Mouse (Mus musculus) MEL (cell line): ENCODE results near the gene Vim. TPM values are rescaled to one million over a fixed set of nuclear protein-coding genes. Genes with fewer than 3 reads are reported as not detected.
A peak's percentile ranks its signal among the peaks of the same experiment; 100 is the strongest.

Experiments used
- DNase-seq: peaks from one replicate; pipeline ENCODE4 v3.0.0; 2011; ENCODE audit warnings: low read depth, low spot score
- H3K27ac ChIP-seq: 2 replicates; pipeline ENCODE4 v1.5.1; 2012; ENCODE audit warnings: low read depth, mild to moderate bottlenecking, control low read depth, low read length, moderate library complexity; ENCODE audit not compliant: control insufficient read depth
- H3K27me3 ChIP-seq, 2 experiments: fragments of 150-350 bp in 1 of 2; sonication (generic) in 1 of 2; 2 replicates each; pipeline ENCODE4 v1.6.1; 2012; ENCODE audit warnings: low read length in 2 of 2, mild to moderate bottlenecking in 2 of 2, improper control_type of control experiment in 1 of 2, moderate library complexity in 1 of 2; ENCODE audit not compliant: insufficient read depth in 2 of 2, control insufficient read depth in 1 of 2
- H3K36me3 ChIP-seq, 2 experiments: 2 replicates each; pipeline ENCODE4 v1.6.1; 2012 to 2014; ENCODE audit warnings: low read length in 2 of 2, improper control_type of control experiment in 1 of 2, inconsistent platforms in 1 of 2, mild to moderate bottlenecking in 1 of 2; ENCODE audit not compliant: insufficient read depth in 2 of 2, control insufficient read depth in 1 of 2
- H3K4me1 ChIP-seq, 2 experiments: fragments of 150-350 bp in 1 of 2; sonication (generic) in 1 of 2; 2 replicates each; pipeline ENCODE4 v1.6.1; 2012; ENCODE audit warnings: low read length in 2 of 2, improper control_type of control experiment in 1 of 2, mild to moderate bottlenecking in 1 of 2; ENCODE audit not compliant: insufficient read depth in 2 of 2, control insufficient read depth in 1 of 2
- H3K4me3 ChIP-seq, 2 experiments: fragments of 150-350 bp in 1 of 2; sonication (generic) in 1 of 2; 2 replicates each; pipeline ENCODE4 v1.5.1; 2012; ENCODE audit warnings: low read depth in 2 of 2, low read length in 2 of 2, mild to moderate bottlenecking in 2 of 2, moderate library complexity in 2 of 2, control low read depth in 1 of 2, improper control_type of control experiment in 1 of 2; ENCODE audit not compliant: control insufficient read depth in 1 of 2, insufficient read depth in 1 of 2
- H3K79me2 ChIP-seq: 2 replicates; pipeline ENCODE4 v1.6.1; 2012; ENCODE audit warnings: mild to moderate bottlenecking, low read length, moderate library complexity; ENCODE audit not compliant: control insufficient read depth, poor library complexity, insufficient read depth
- H3K9ac ChIP-seq: 2 replicates; pipeline ENCODE4 v1.6.1; 2012; ENCODE audit warnings: low read depth, mild to moderate bottlenecking, control low read depth, low read length, moderate library complexity; ENCODE audit not compliant: control insufficient read depth, poor library complexity, severe bottlenecking
- H3K9me3 ChIP-seq: fragments of 150-350 bp; sonication (generic); replicated peaks from 2 replicates; pipeline ENCODE4 v1.6.1; 2012; ENCODE audit warnings: mild to moderate bottlenecking, low read length, improper control_type of control experiment, moderate library complexity; ENCODE audit not compliant: insufficient read depth
- BHLHE40 ChIP-seq: IDR thresholded peaks from 2 replicates; pipeline ENCODE4 v1.6.1; 2012; ENCODE audit warnings: low read depth, mild to moderate bottlenecking, inconsistent platforms, low read length, improper control_type of control experiment, borderline replicate concordance
- CHD1 ChIP-seq: IDR thresholded peaks from 2 replicates; pipeline ENCODE4 v1.6.1; 2012; ENCODE audit warnings: low read depth, mild to moderate bottlenecking, inconsistent platforms, low read length, improper control_type of control experiment
- CTCF ChIP-seq, 3 experiments: IDR thresholded peaks in 2 of 3; conservative IDR thresholded peaks in 1 of 3; 2 replicates each; pipeline ENCODE4 v1.5.1; 2011 to 2012; ENCODE audit warnings: low read length in 3 of 3, low read depth in 2 of 3, mild to moderate bottlenecking in 2 of 3, improper control_type of control experiment in 1 of 3, inconsistent platforms in 1 of 3, mixed read lengths in 1 of 3, moderate library complexity in 1 of 3; ENCODE audit not compliant: control insufficient read depth in 1 of 3, insufficient read depth in 1 of 3, poor library complexity in 1 of 3, severe bottlenecking in 1 of 3
- E2F4 ChIP-seq: IDR thresholded peaks from 2 replicates; pipeline ENCODE4 v1.6.1; 2011; ENCODE audit warnings: low read depth, low read length, improper control_type of control experiment, borderline replicate concordance
- ELF1 ChIP-seq: IDR thresholded peaks from 2 replicates; pipeline ENCODE4 v1.6.1; 2014; ENCODE audit warnings: low read depth, mild to moderate bottlenecking, inconsistent platforms, low read length, improper control_type of control experiment, moderate library complexity
- EP300 ChIP-seq, 2 experiments: IDR thresholded peaks; 2 replicates each; pipeline ENCODE4 v1.6.1; 2011; ENCODE audit warnings: improper control_type of control experiment in 2 of 2, low read length in 2 of 2, low read depth in 1 of 2, mild to moderate bottlenecking in 1 of 2
- GABPA ChIP-seq: IDR thresholded peaks from 2 replicates; pipeline ENCODE4 v1.6.1; 2012; ENCODE audit warnings: low read depth, mild to moderate bottlenecking, inconsistent platforms, low read length, improper control_type of control experiment, moderate library complexity
- HCFC1 ChIP-seq: IDR thresholded peaks from 2 replicates; pipeline ENCODE4 v1.6.1; 2012; ENCODE audit warnings: low read depth, mild to moderate bottlenecking, inconsistent platforms, low read length, improper control_type of control experiment, moderate library complexity
- JUND ChIP-seq: IDR thresholded peaks from 2 replicates; pipeline ENCODE4 v1.6.1; 2011; ENCODE audit warnings: low read depth, mild to moderate bottlenecking, improper control_type of control experiment, low read length
- KAT2A ChIP-seq: conservative IDR thresholded peaks from 2 replicates; pipeline ENCODE4 v1.6.1; 2012; ENCODE audit warnings: low read depth, low read length, improper control_type of control experiment, inconsistent platforms
- MAFK ChIP-seq: IDR thresholded peaks from 2 replicates; pipeline ENCODE4 v1.6.1; 2011; ENCODE audit warnings: low read depth, mild to moderate bottlenecking, low read length, improper control_type of control experiment, borderline replicate concordance
- MAX ChIP-seq: IDR thresholded peaks from 2 replicates; pipeline ENCODE4 v1.6.1; 2011; ENCODE audit warnings: low read length, improper control_type of control experiment
- MAZ ChIP-seq: IDR thresholded peaks from 2 replicates; pipeline ENCODE4 v1.6.1; 2012; ENCODE audit warnings: low read depth, mild to moderate bottlenecking, inconsistent platforms, low read length, improper control_type of control experiment
- MEF2A ChIP-seq: IDR thresholded peaks from 2 replicates; pipeline ENCODE4 v1.6.1; 2014; ENCODE audit warnings: low read depth, mild to moderate bottlenecking, inconsistent platforms, low read length, improper control_type of control experiment; ENCODE audit not compliant: poor library complexity, insufficient replicate concordance, severe bottlenecking; ENCODE audit errors: extremely low read depth
- MXI1 ChIP-seq: IDR thresholded peaks from 2 replicates; pipeline ENCODE4 v1.6.1; 2011; ENCODE audit warnings: mild to moderate bottlenecking, low read depth, low read length, improper control_type of control experiment
- MYB ChIP-seq: IDR thresholded peaks from 2 replicates; pipeline ENCODE4 v1.6.1; 2011; ENCODE audit warnings: mild to moderate bottlenecking, low read depth, low read length, improper control_type of control experiment
- MYC ChIP-seq: IDR thresholded peaks from 2 replicates; pipeline ENCODE4 v1.6.1; 2011; ENCODE audit warnings: low read depth, mild to moderate bottlenecking, low read length, improper control_type of control experiment, moderate library complexity
- POLR2A ChIP-seq, 2 experiments: IDR thresholded peaks; 2 replicates each; pipeline ENCODE4 v1.6.1; 2011 to 2012; ENCODE audit warnings: low read length in 2 of 2, mild to moderate bottlenecking in 2 of 2, control low read depth in 1 of 2, improper control_type of control experiment in 1 of 2, low read depth in 1 of 2, moderate library complexity in 1 of 2; ENCODE audit not compliant: control insufficient read depth in 1 of 2, insufficient read depth in 1 of 2, poor library complexity in 1 of 2
- POLR2AphosphoS2 ChIP-seq: IDR thresholded peaks from 2 replicates; pipeline ENCODE4 v1.6.1; 2011; ENCODE audit warnings: low read length, improper control_type of control experiment
- RAD21 ChIP-seq: IDR thresholded peaks from 2 replicates; pipeline ENCODE4 v1.6.1; 2011; ENCODE audit warnings: mild to moderate bottlenecking, low read depth, low read length, improper control_type of control experiment
- SIN3A ChIP-seq: IDR thresholded peaks from 2 replicates; pipeline ENCODE4 v1.6.1; 2012; ENCODE audit warnings: low read length, improper control_type of control experiment, inconsistent platforms
- SMC3 ChIP-seq: IDR thresholded peaks from 2 replicates; pipeline ENCODE4 v1.6.1; 2011; ENCODE audit warnings: low read depth, low read length, improper control_type of control experiment
- TBP ChIP-seq: IDR thresholded peaks from 2 replicates; pipeline ENCODE4 v1.8.0; 2011; ENCODE audit warnings: low read depth, low read length, improper control_type of control experiment
- UBTF ChIP-seq: IDR thresholded peaks from 2 replicates; pipeline ENCODE4 v1.6.1; 2012; ENCODE audit warnings: low read depth, mild to moderate bottlenecking, inconsistent platforms, low read length, improper control_type of control experiment, moderate library complexity, borderline replicate concordance; ENCODE audit not compliant: insufficient read depth
- USF1 ChIP-seq: IDR thresholded peaks from 2 replicates; pipeline ENCODE4 v1.6.1; 2014; ENCODE audit warnings: low read depth, mild to moderate bottlenecking, inconsistent platforms, low read length, improper control_type of control experiment, moderate library complexity
- ZC3H11A ChIP-seq: IDR thresholded peaks from 2 replicates; pipeline ENCODE4 v1.6.1; 2012; ENCODE audit warnings: low read depth, mild to moderate bottlenecking, inconsistent platforms, low read length, improper control_type of control experiment
- ZKSCAN1 ChIP-seq: IDR thresholded peaks from 2 replicates; pipeline ENCODE4 v1.6.1; 2012; ENCODE audit warnings: low read depth, mild to moderate bottlenecking, inconsistent platforms, low read length, improper control_type of control experiment, moderate library complexity
- ZMIZ1 ChIP-seq: IDR thresholded peaks from 2 replicates; pipeline ENCODE4 v1.6.1; 2012; ENCODE audit warnings: low read depth, mild to moderate bottlenecking, inconsistent platforms, low read length, improper control_type of control experiment, moderate library complexity
- ZNF384 ChIP-seq: IDR thresholded peaks from 2 replicates; pipeline ENCODE4 v1.6.1; 2012; ENCODE audit warnings: low read depth, mild to moderate bottlenecking, inconsistent platforms, low read length, improper control_type of control experiment
- polyA plus RNA-seq, 2 experiments: library from polyadenylated mRNA; stranded (reverse) in 1 of 2; unstranded in 1 of 2; fragments of >175 nt in 1 of 2; fragments of >200 nt in 1 of 2; gene quantifications; 2 replicates each; pipeline versions ENCODE4 v1.2.1 to v1.2.4; 2012; ENCODE audit warnings: low replicate concordance in 2 of 2, low read depth in 1 of 2; ENCODE audit not compliant: insufficient read length in 2 of 2, insufficient read depth in 1 of 2, missing spikeins in 1 of 2
- total RNA-seq: library from RNA; depleted of rRNA; stranded (reverse); fragments of 300-350 nt; gene quantifications from 2 replicates; pipeline ENCODE4 v1.2.3, GENCODE M21; 2012

Vim gene
- total and polyA plus RNA-seq, 3 experiments: 58.0 to 580 (median 257) TPM

DNA sequence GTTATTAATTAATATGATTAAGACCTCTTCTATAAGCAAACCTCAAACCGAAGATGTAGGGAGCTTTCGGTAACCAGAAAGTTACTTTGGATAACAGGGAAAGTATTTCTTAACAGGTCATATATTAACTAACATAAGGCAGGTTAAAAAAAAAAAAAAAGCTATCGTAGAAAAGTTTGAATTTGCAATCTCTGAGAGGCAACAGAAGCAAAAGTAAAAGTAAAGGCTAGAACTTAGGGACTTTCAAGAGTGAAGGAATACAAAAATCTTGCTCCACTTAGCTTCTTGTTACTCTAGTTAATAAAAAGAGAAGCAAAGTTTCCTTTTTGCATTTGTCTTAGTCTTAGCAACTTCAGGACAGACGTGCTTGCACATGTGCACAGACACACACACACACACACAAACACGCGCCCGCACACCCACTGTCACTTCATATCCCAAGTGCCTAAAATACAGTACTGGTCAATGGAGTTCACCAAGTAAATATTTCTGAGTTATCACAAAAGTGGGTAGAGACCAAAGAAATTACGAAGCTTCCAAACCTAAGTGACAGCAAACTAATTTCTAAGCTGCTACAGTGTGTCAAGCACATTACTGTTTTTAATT lies 30.1 kb upstream of the Vim start:
- DNase-seq: peak; percentile 72
- peaks cover 16 to 26% of the 10 kb centered on the region in 2 experiments for H3K4me1 ChIP-seq

DNA sequence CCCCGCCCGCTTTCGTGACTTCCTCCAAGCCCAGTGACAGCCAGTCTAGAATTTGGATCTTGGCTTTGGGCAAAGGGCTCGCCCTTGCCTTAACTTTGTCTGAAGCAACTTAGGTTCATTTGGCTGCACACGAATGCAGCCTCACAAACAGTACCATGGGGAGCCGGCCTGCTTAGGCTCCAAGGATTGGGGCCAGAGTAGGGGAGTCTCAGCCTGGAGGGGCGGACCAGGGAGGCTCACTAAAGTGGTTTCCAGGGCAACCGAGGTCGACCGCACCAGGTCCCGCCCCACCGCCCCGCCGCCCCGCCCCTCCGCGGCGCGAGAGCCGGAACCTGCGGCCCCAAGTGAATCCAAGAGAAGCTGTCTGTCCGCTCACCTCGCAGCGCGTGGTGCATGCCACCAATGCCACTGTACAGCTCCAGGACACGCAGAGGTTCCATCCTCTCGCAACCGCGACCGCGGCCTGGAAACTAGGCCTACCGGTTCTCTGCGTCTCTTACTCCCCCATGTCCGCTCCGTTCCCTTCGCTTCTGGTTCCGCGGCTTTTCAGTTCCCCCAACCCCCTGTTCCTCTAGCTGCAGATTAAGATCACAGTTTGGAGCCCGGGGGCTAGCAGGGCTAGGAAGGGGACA lies 29.4 kb upstream of the Vim start, which contains the start of gene Trdmt1:
Gene Trdmt1, minus strand, starts transcription at position 476 of the 632 bp plus-strand sequence.
- H3K36me3 ChIP-seq: peaks cover 0 to 28% of the 10 kb centered on the region in 2 experiments; a peak in 2 of 4 replicates
- H3K4me3 ChIP-seq: peak within 1 kb of the TSS; percentile 63 to 88
- peaks cover 16 to 23% of the 10 kb centered on the region in 2 experiments for H3K4me1 ChIP-seq
- DNase-seq: peak; percentile 94
- H3K9ac ChIP-seq: peak within 1 kb of the TSS; percentile 89
- H3K27ac ChIP-seq: peak within 1 kb of the TSS; percentile 89
- H3K79me2 ChIP-seq: peaks cover 2% of the 10 kb centered on the region
- no peaks in the 10 kb centered on the region for H3K27me3 ChIP-seq
- no peaks in the 10 kb centered on the region for H3K9me3 ChIP-seq
- no peak for TF ChIP-seq JUND
- TF ChIP-seq MEF2A: no peak
- peak; percentile 44 for TF ChIP-seq ZMIZ1
- no peak for TF ChIP-seq BHLHE40
- no peak for TF ChIP-seq MAFK
- TF ChIP-seq ELF1: peak; percentile 48; the same call in 1 of the 2 replicates
- peak; percentile 73 to 84 for TF ChIP-seq POLR2A (IDR thresholded peaks at IDR 0.05; ENCODE audit: control insufficient read depth in 1 of 2, insufficient read depth in 1 of 2, low read depth in 1 of 2, low read length in 2 of 2, poor library complexity in 1 of 2)
- peak in 1 of 2 experiments; percentile 35; a peak in 1 of 4 replicates for TF ChIP-seq EP300 (IDR thresholded peaks at IDR 0.05; ENCODE audit: low read depth in 1 of 2, low read length in 2 of 2)
- TF ChIP-seq ZKSCAN1: no peak
- TF ChIP-seq ZC3H11A: no peak
- TF ChIP-seq USF1: no peak
- TF ChIP-seq SIN3A: peak; percentile 64
- TF ChIP-seq MXI1: peak; percentile 75
- TF ChIP-seq POLR2AphosphoS2: peak; percentile 65; the same call in 1 of the 2 replicates
- TF ChIP-seq GABPA: no peak
- no peak for TF ChIP-seq UBTF
- no peak for TF ChIP-seq RAD21
- TF ChIP-seq MYB: no peak
- no peak; the same call in 1 of the 2 replicates for TF ChIP-seq KAT2A
- no peak for TF ChIP-seq E2F4
- TF ChIP-seq MAX: no peak

More for the DNA sequence above, 30.1 kb upstream of the Vim start:
- H3K4me3 ChIP-seq: peak overlapping the region; percentile 63 to 88
- peaks cover 2% of the 10 kb centered on the region for H3K79me2 ChIP-seq
- TF ChIP-seq CTCF (IDR thresholded peaks at IDR 0.05 in 2 of 3, conservative IDR thresholded peaks at IDR 0.05 in 1 of 3; ENCODE audit: control insufficient read depth in 1 of 3, insufficient read depth in 1 of 3, low read depth in 2 of 3, low read length in 3 of 3, poor library complexity in 1 of 3, severe bottlenecking in 1 of 3) (no peak), POLR2A (IDR thresholded peaks at IDR 0.05; ENCODE audit: control insufficient read depth in 1 of 2, insufficient read depth in 1 of 2, low read depth in 1 of 2, low read length in 2 of 2, poor library complexity in 1 of 2) (no peak), ELF1 (no peak), MYC (peak; percentile 62; the same call in 1 of the 2 replicates), BHLHE40 (0 out of 2 replicates have a peak, but pooled peaks have one; percentile 3), GABPA (no peak), MAX (peak; percentile 69), RAD21 (no peak), SIN3A (peak; percentile 76), HCFC1 (0 out of 2 replicates have a peak, but pooled peaks have one; percentile 23), ZNF384 (peak; percentile 79), UBTF (no peak), USF1 (no peak), TBP (no peak), MAZ (peak; percentile 33; the same call in 1 of the 2 replicates), E2F4 (no peak), SMC3 (peak; percentile 14; the same call in 1 of the 2 replicates), CHD1 (no peak), MXI1 (peak; percentile 96)
- H3K27me3 ChIP-seq: no peaks in the 10 kb centered on the region
- no peaks in the 10 kb centered on the region for H3K9me3 ChIP-seq
- H3K36me3 ChIP-seq: peaks cover 0 to 32% of the 10 kb centered on the region in 2 experiments; a peak in 2 of 4 replicates
- H3K27ac ChIP-seq: peak overlapping the region; percentile 89
- peak overlapping the region; percentile 62 for H3K9ac ChIP-seq
